Mouse (Mus musculus) forebrain, embryonic 11.5 days (tissue): Measurements from ENCODE around the gene Tmem45a2. TPM values are rescaled to one million over a fixed set of nuclear protein-coding genes. Genes with fewer than 3 reads are reported as not detected.

Experiments
- ATAC-seq: fragments of 200-750 bp; cut with Nextera tagmentation; replicated peaks from 2 replicates; pipeline ENCODE4 v1.8.0; 2017; ENCODE audit warnings: moderate TSS enrichment; ENCODE audit not compliant: low FRiP score
- DNase-seq: peaks from one replicate; pipeline ENCODE4 v3.0.0-alpha.2; 2017; ENCODE audit warnings: low spot score
- H3K27ac ChIP-seq: fragments of 300-500 bp; sonication (generic); 2 replicates; pipeline ENCODE4 v1.5.1; 2014; ENCODE audit warnings: low read depth, low read length
- H3K27me3 ChIP-seq: fragments of 300-500 bp; sonication (generic); 2 replicates; pipeline ENCODE4 v1.6.1; 2014; ENCODE audit warnings: mild to moderate bottlenecking, low read length, mixed read lengths; ENCODE audit not compliant: control insufficient read depth, insufficient read depth
- H3K36me3 ChIP-seq: fragments of 300-500 bp; sonication (generic); 2 replicates; pipeline ENCODE4 v1.6.1; 2014; ENCODE audit warnings: mild to moderate bottlenecking, low read length, moderate library complexity, mixed read lengths; ENCODE audit not compliant: control insufficient read depth, insufficient read depth
- H3K4me1 ChIP-seq: fragments of 300-500 bp; sonication (generic); replicated peaks from 2 replicates; pipeline ENCODE4 v1.6.1; 2014; ENCODE audit warnings: low read length, mixed read lengths; ENCODE audit not compliant: control insufficient read depth, insufficient read depth
- H3K4me2 ChIP-seq: fragments of 300-500 bp; sonication (generic); 2 replicates; pipeline ENCODE4 v1.6.1; 2014; ENCODE audit warnings: low read depth, mild to moderate bottlenecking, low read length, moderate library complexity, mixed read lengths; ENCODE audit not compliant: severe bottlenecking
- H3K4me3 ChIP-seq: fragments of 300-500 bp; sonication (generic); 2 replicates; pipeline ENCODE4 v1.5.1; 2014; ENCODE audit warnings: low read depth, low read length
- H3K9ac ChIP-seq: fragments of 300-500 bp; sonication (generic); 2 replicates; pipeline ENCODE4 v1.6.1; 2014; ENCODE audit warnings: low read length
- H3K9me3 ChIP-seq: fragments of 300-500 bp; sonication (generic); 2 replicates; pipeline ENCODE4 v1.6.1; 2016; ENCODE audit warnings: low read length, mixed read lengths; ENCODE audit not compliant: control insufficient read depth
- WGBS: fragments of 180-500 bp; shearing (Covaris S2); extraction: QIAGEN DNeasy Blood & Tissue Kit; methylation state at CpG from one replicate; pipeline ENCODE4 v1.1.7; 2014; 5-methylcytosine and 5-hydroxymethylcytosine counted together
- polyA plus RNA-seq: library from polyadenylated mRNA; unstranded; fragments of >200 nt; fragmentation: Nextera tagmentation; extraction: Ambion mirVana; gene quantifications from 2 replicates; pipeline ENCODE4 v1.2.1, GENCODE M21; 2014

Tmem45a2 gene
- not detected in 2 replicates for polyA plus RNA-seq

- Histone ChIP-seq H3K27ac (no peak within 1 kb of the TSS), H3K9me3 (no peaks in the 10 kb centered on the region), H3K27me3 (no peaks in the 10 kb centered on the region), H3K4me1 (no peaks in the 10 kb centered on the region), H3K4me3 (no peak within 1 kb of the TSS), H3K9ac (no peak within 1 kb of the TSS), H3K4me2 (no peak within 1 kb of the TSS), H3K36me3 (no peaks in the 10 kb centered on the region)
- DNase-seq (no peak), ATAC-seq (no peak)
- 93% methylated on average over 5 of the region's 5 CpGs for WGBS
These were observed at the start of gene Tmem45a2 for GRCm38 (mm10) chr16:57071132-57071639. Tmem45a2 (minus strand) TSS chr16:57071372.

GRCm38 (mm10) chr16:57117562-57117961, 46.4 kb upstream of the Tmem45a2 start:
- Histone ChIP-seq H3K9me3 (no peaks in the 10 kb centered on the region), H3K27ac (no peak overlapping the region), H3K36me3 (no peaks in the 10 kb centered on the region), H3K4me1 (no peaks in the 10 kb centered on the region), H3K4me3 (no peak overlapping the region), H3K27me3 (no peaks in the 10 kb centered on the region), H3K4me2 (no peak overlapping the region), H3K9ac (no peak overlapping the region)
- ATAC-seq, result no peak
- DNase-seq, result no peak
- WGBS, result 77% methylated on average over 2 of the region's 2 CpGs

GRCm38 (mm10) chr16:57116066-57116465, 44.9 kb upstream of the Tmem45a2 start:
- H3K4me3 ChIP-seq, result no peak overlapping the region
- H3K9me3 ChIP-seq, result no peaks in the 10 kb centered on the region
- no peak overlapping the region for H3K4me2 ChIP-seq
- H3K27me3 ChIP-seq, result no peaks in the 10 kb centered on the region
- H3K27ac ChIP-seq, result no peak overlapping the region
- no peaks in the 10 kb centered on the region for H3K36me3 ChIP-seq
- ATAC-seq, result no peak
- DNase-seq, result no peak
- no peak overlapping the region for H3K9ac ChIP-seq
- no peaks in the 10 kb centered on the region for H3K4me1 ChIP-seq

GRCm38 (mm10) chr16:57106185-57106960, 35.2 kb upstream of the Tmem45a2 start:
- 79% methylated on average over 5 of the region's 5 CpGs for WGBS

GRCm38 (mm10) chr16:57101174-57101573, 30.0 kb upstream of the Tmem45a2 start:
- Histone ChIP-seq H3K4me1 (no peaks in the 10 kb centered on the region), H3K9ac (no peak overlapping the region), H3K4me2 (no peak overlapping the region), H3K36me3 (no peaks in the 10 kb centered on the region), H3K27me3 (no peaks in the 10 kb centered on the region), H3K9me3 (no peaks in the 10 kb centered on the region), H3K4me3 (no peak overlapping the region), H3K27ac (no peak overlapping the region)
- DNase-seq, result no peak
- WGBS, result 77% methylated on average over 1 of the region's 1 CpGs
- ATAC-seq, result no peak

More at GRCm38 (mm10) chr16:57106185-57106960, 35.2 kb upstream of the Tmem45a2 start:
- ATAC-seq (no peak), DNase-seq (no peak)
- no peak overlapping the region for H3K4me3 ChIP-seq
- no peaks in the 10 kb centered on the region for H3K27me3 ChIP-seq
- no peak overlapping the region for H3K4me2 ChIP-seq
- H3K4me1 ChIP-seq, result no peaks in the 10 kb centered on the region
- no peak overlapping the region for H3K9ac ChIP-seq
- no peaks in the 10 kb centered on the region for H3K36me3 ChIP-seq
- H3K9me3 ChIP-seq, result no peaks in the 10 kb centered on the region
- no peak overlapping the region for H3K27ac ChIP-seq

GRCm38 (mm10) chr16:57099572-57100237, 28.5 kb upstream of the Tmem45a2 start:
- H3K27me3 ChIP-seq, result no peaks in the 10 kb centered on the region
- H3K9ac ChIP-seq, result no peak overlapping the region
- H3K4me1 ChIP-seq, result no peaks in the 10 kb centered on the region
- H3K27ac ChIP-seq, result no peak overlapping the region
- H3K4me2 ChIP-seq, result no peak overlapping the region
- ATAC-seq (no peak), DNase-seq (no peak)
- H3K4me3 ChIP-seq, result no peak overlapping the region
- 72% methylated on average over 5 of the region's 5 CpGs for WGBS
- H3K36me3 ChIP-seq, result no peaks in the 10 kb centered on the region
- H3K9me3 ChIP-seq, result no peaks in the 10 kb centered on the region

- Histone ChIP-seq H3K9me3 (no peaks in the 10 kb centered on the region), H3K27me3 (no peaks in the 10 kb centered on the region), H3K36me3 (no peaks in the 10 kb centered on the region), H3K4me2 (no peak overlapping the region), H3K27ac (no peak overlapping the region), H3K4me3 (no peak overlapping the region), H3K4me1 (no peaks in the 10 kb centered on the region), H3K9ac (no peak overlapping the region)
- no peak for ATAC-seq
- no peak for DNase-seq
- WGBS, result 73% methylated on average over 7 of the region's 7 CpGs
These were observed 27.4 kb upstream of the Tmem45a2 start for GRCm38 (mm10) chr16:57098468-57099144.

GRCm38 (mm10) chr16:57092911-57093605, 21.9 kb upstream of the Tmem45a2 start:
- Histone ChIP-seq H3K36me3 (no peaks in the 10 kb centered on the region), H3K4me1 (no peaks in the 10 kb centered on the region), H3K27me3 (no peaks in the 10 kb centered on the region), H3K4me3 (no peak overlapping the region), H3K27ac (no peak overlapping the region), H3K9me3 (no peaks in the 10 kb centered on the region), H3K9ac (no peak overlapping the region), H3K4me2 (no peak overlapping the region)
- ATAC-seq, result no peak
- no peak for DNase-seq
- 74% methylated on average over 6 of the region's 6 CpGs for WGBS
